Mouse (Mus musculus): ENCODE measurements around the gene Trmt10c. TPM values are rescaled to one million over a fixed set of nuclear protein-coding genes. Genes with fewer than 3 reads are reported as not detected.
A peak's percentile ranks its signal among the peaks of the same experiment; 100 is the strongest.

Gene Trmt10c
- polyA plus RNA-seq, 1 experiment from 2014 or later, result 33.6 TPM

GRCm38 (mm10) chr16:56029661-56030082 is 7.9 kb downstream of the Trmt10c start, which contains the start of gene Pcnp:
Gene Pcnp (minus strand): TSS chr16:56029739.
- peak within 1 kb of the TSS; percentile 89 for H3K27ac ChIP-seq (ENCODE audit: low read depth, low read length)
- peak within 1 kb of the TSS; percentile 93 for H3K4me3 ChIP-seq (ENCODE audit: low read depth, low read length)
- peak within 1 kb of the TSS; percentile 95 for H3K9ac ChIP-seq (ENCODE audit: low read length)
- peaks cover 8% of the 10 kb centered on the region; the same call in 1 of the 2 replicates for H3K4me1 ChIP-seq (replicated peaks; ENCODE audit: control insufficient read depth, insufficient read depth, low read length)
- peak; percentile 99 for DNase-seq (ENCODE audit: low spot score)
- H3K27me3 ChIP-seq (ENCODE audit: control insufficient read depth, insufficient read depth, low read length), result no peaks in the 10 kb centered on the region
- peaks cover 4% of the 10 kb centered on the region; the same call in 1 of the 2 replicates for H3K36me3 ChIP-seq (ENCODE audit: control insufficient read depth, insufficient read depth, low read length)
- peak within 1 kb of the TSS; percentile 63 for H3K4me2 ChIP-seq (ENCODE audit: low read depth, low read length, severe bottlenecking)
- under 1% methylated on average over 39 of the region's 39 CpGs for WGBS
- ATAC-seq (replicated peaks; ENCODE audit: low FRiP score), result peak; percentile 100
- no peaks in the 10 kb centered on the region for H3K9me3 ChIP-seq (ENCODE audit: control insufficient read depth, low read length)

- Histone ChIP-seq H3K4me2 (ENCODE audit: low read depth, low read length, severe bottlenecking) (peak overlapping the region; percentile 53), H3K36me3 (ENCODE audit: control insufficient read depth, insufficient read depth, low read length) (peaks cover 4% of the 10 kb centered on the region; the same call in 1 of the 2 replicates), H3K4me3 (ENCODE audit: low read depth, low read length) (peak overlapping the region; percentile 93), H3K9me3 (ENCODE audit: control insufficient read depth, low read length) (no peaks in the 10 kb centered on the region), H3K27ac (ENCODE audit: low read depth, low read length) (peak overlapping the region; percentile 89), H3K27me3 (ENCODE audit: control insufficient read depth, insufficient read depth, low read length) (no peaks in the 10 kb centered on the region), H3K4me1 (replicated peaks; ENCODE audit: control insufficient read depth, insufficient read depth, low read length) (peaks cover 8% of the 10 kb centered on the region; the same call in 1 of the 2 replicates), H3K9ac (ENCODE audit: low read length) (peak overlapping the region; percentile 95)
- WGBS, result under 1% methylated on average over 62 of the region's 62 CpGs
- ATAC-seq (replicated peaks; ENCODE audit: low FRiP score), result peak; percentile 86
- no peak for DNase-seq (ENCODE audit: low spot score)
Measured at GRCm38 (mm10) chr16:56028722-56029551, 8.7 kb downstream of the Trmt10c start.

- WGBS, result 49% methylated on average over 12 of the region's 12 CpGs
- peak overlapping the region; percentile 95 for H3K9ac ChIP-seq (ENCODE audit: low read length)
- peak overlapping the region; percentile 93 for H3K4me3 ChIP-seq (ENCODE audit: low read depth, low read length)
- peaks cover 4% of the 10 kb centered on the region; the same call in 1 of the 2 replicates for H3K36me3 ChIP-seq (ENCODE audit: control insufficient read depth, insufficient read depth, low read length)
- peaks cover 8% of the 10 kb centered on the region; the same call in 1 of the 2 replicates for H3K4me1 ChIP-seq (replicated peaks; ENCODE audit: control insufficient read depth, insufficient read depth, low read length)
- no peak for DNase-seq (ENCODE audit: low spot score)
- H3K9me3 ChIP-seq (ENCODE audit: control insufficient read depth, low read length), result no peaks in the 10 kb centered on the region
- H3K27ac ChIP-seq (ENCODE audit: low read depth, low read length), result no peak overlapping the region
- peak overlapping the region; percentile 53 for H3K4me2 ChIP-seq (ENCODE audit: low read depth, low read length, severe bottlenecking)
- no peaks in the 10 kb centered on the region for H3K27me3 ChIP-seq (ENCODE audit: control insufficient read depth, insufficient read depth, low read length)
- no peak for ATAC-seq (replicated peaks; ENCODE audit: low FRiP score)
Measured at GRCm38 (mm10) chr16:56027854-56028629, 9.6 kb downstream of the Trmt10c start.

GRCm38 (mm10) chr16:56019660-56020059 is 18.0 kb downstream of the Trmt10c start:
- WGBS, result 96% methylated on average over 7 of the region's 7 CpGs
- H3K27me3 ChIP-seq (ENCODE audit: control insufficient read depth, insufficient read depth, low read length), result no peaks in the 10 kb centered on the region
- no peak for DNase-seq (ENCODE audit: low spot score)
- no peak overlapping the region for H3K4me3 ChIP-seq (ENCODE audit: low read depth, low read length)
- no peaks in the 10 kb centered on the region for H3K4me1 ChIP-seq (replicated peaks; ENCODE audit: control insufficient read depth, insufficient read depth, low read length)
- H3K9me3 ChIP-seq (ENCODE audit: control insufficient read depth, low read length), result no peaks in the 10 kb centered on the region
- H3K27ac ChIP-seq (ENCODE audit: low read depth, low read length), result no peak overlapping the region
- no peak overlapping the region for H3K4me2 ChIP-seq (ENCODE audit: low read depth, low read length, severe bottlenecking)
- H3K9ac ChIP-seq (ENCODE audit: low read length), result no peak overlapping the region
- peaks cover 25% of the 10 kb centered on the region for H3K36me3 ChIP-seq (ENCODE audit: control insufficient read depth, insufficient read depth, low read length)
- ATAC-seq (replicated peaks; ENCODE audit: low FRiP score), result no peak

GRCm38 (mm10) chr16:56014076-56014475 is 23.5 kb downstream of the Trmt10c start:
- Histone ChIP-seq H3K9me3 (ENCODE audit: control insufficient read depth, low read length) (no peaks in the 10 kb centered on the region), H3K9ac (ENCODE audit: low read length) (no peak overlapping the region), H3K4me2 (ENCODE audit: low read depth, low read length, severe bottlenecking) (no peak overlapping the region), H3K27ac (ENCODE audit: low read depth, low read length) (no peak overlapping the region), H3K4me1 (replicated peaks; ENCODE audit: control insufficient read depth, insufficient read depth, low read length) (no peaks in the 10 kb centered on the region), H3K36me3 (ENCODE audit: control insufficient read depth, insufficient read depth, low read length) (peaks cover 19% of the 10 kb centered on the region), H3K27me3 (ENCODE audit: control insufficient read depth, insufficient read depth, low read length) (no peaks in the 10 kb centered on the region), H3K4me3 (ENCODE audit: low read depth, low read length) (no peak overlapping the region)
- ATAC-seq (replicated peaks; ENCODE audit: low FRiP score), result no peak
- WGBS, result 90% methylated on average over 7 of the region's 7 CpGs
- no peak for DNase-seq (ENCODE audit: low spot score)

- no peak overlapping the region for H3K4me2 ChIP-seq (ENCODE audit: low read depth, low read length, severe bottlenecking)
- 91% methylated on average over 10 of the region's 10 CpGs for WGBS
- ATAC-seq (replicated peaks; ENCODE audit: low FRiP score) (peak; percentile 44; the same call in 1 of the 2 replicates), DNase-seq (ENCODE audit: low spot score) (no peak)
- H3K9ac ChIP-seq (ENCODE audit: low read length), result no peak overlapping the region
- no peaks in the 10 kb centered on the region for H3K27me3 ChIP-seq (ENCODE audit: control insufficient read depth, insufficient read depth, low read length)
- no peak overlapping the region for H3K4me3 ChIP-seq (ENCODE audit: low read depth, low read length)
- peaks cover 10% of the 10 kb centered on the region for H3K36me3 ChIP-seq (ENCODE audit: control insufficient read depth, insufficient read depth, low read length)
- H3K9me3 ChIP-seq (ENCODE audit: control insufficient read depth, low read length), result no peaks in the 10 kb centered on the region
- H3K4me1 ChIP-seq (replicated peaks; ENCODE audit: control insufficient read depth, insufficient read depth, low read length), result no peaks in the 10 kb centered on the region
- H3K27ac ChIP-seq (ENCODE audit: low read depth, low read length), result no peak overlapping the region
Measured at GRCm38 (mm10) chr16:56012789-56013743, 24.6 kb downstream of the Trmt10c start.

- peaks cover 6% of the 10 kb centered on the region; the same call in 1 of the 2 replicates for H3K36me3 ChIP-seq (ENCODE audit: control insufficient read depth, insufficient read depth, low read length)
- no peaks in the 10 kb centered on the region for H3K4me1 ChIP-seq (replicated peaks; ENCODE audit: control insufficient read depth, insufficient read depth, low read length)
Measured at GRCm38 (mm10) chr16:56008862-56009261, 28.8 kb downstream of the Trmt10c start.

More at GRCm38 (mm10) chr16:56008862-56009261, 28.8 kb downstream of the Trmt10c start:
- Histone ChIP-seq H3K27ac (ENCODE audit: low read depth, low read length) (no peak overlapping the region), H3K4me2 (ENCODE audit: low read depth, low read length, severe bottlenecking) (no peak overlapping the region), H3K9ac (ENCODE audit: low read length) (no peak overlapping the region), H3K4me3 (ENCODE audit: low read depth, low read length) (no peak overlapping the region), H3K27me3 (ENCODE audit: control insufficient read depth, insufficient read depth, low read length) (no peaks in the 10 kb centered on the region), H3K9me3 (ENCODE audit: control insufficient read depth, low read length) (no peaks in the 10 kb centered on the region)
- DNase-seq (ENCODE audit: low spot score) (no peak), ATAC-seq (replicated peaks; ENCODE audit: low FRiP score) (no peak)
- 93% methylated on average over 1 of the region's 1 CpGs for WGBS
